Mouse (Mus musculus) left cerebral cortex, postnatal 10 days (tissue): ENCODE measurements around the gene Tmem121. TPM values are rescaled to one million over a fixed set of nuclear protein-coding genes. Genes with fewer than 3 reads are reported as not detected.
"Not testable (repeated sequence)": the region's sequence is repeated elsewhere in the genome, so short reads cannot be mapped to it uniquely, and the experiment has no call there.

Experiments
- DNase-seq, 2 experiments: peaks; one replicate each; pipeline ENCODE4 v3.0.0; 2021 to 2022; ENCODE audit warnings: low spot score in 2 of 2, mixed read lengths in 1 of 2; ENCODE audit errors: extremely low spot score in 1 of 2
- intact Hi-C: fragments of 180-260 bp; cut with DNase I; formaldehyde crosslinking; loops from one replicate; pipeline ENCODE4 v1.15.1; 2025
- total RNA-seq, 2 experiments: library from RNA; stranded (reverse); gene quantifications; 2 replicates each; pipeline ENCODE4 v1.2.3; 2021

Gene Tmem121
- total RNA-seq, 2 experiments from 2014 or later: 35.0 to 39.1 TPM

GRCm38 (mm10) chr12:113231551-113232263 lies 46.0 kb downstream of the Tmem121 start:
- DNase-seq, intact Hi-C loops: not testable (repeated sequence)

GRCm38 (mm10) chr12:113232264-113232750 lies 46.6 kb downstream of the Tmem121 start:
- intact Hi-C loops, DNase-seq: not testable (repeated sequence)

Other genes starting within 250 kb of the Tmem121 start
- 10 to 100 TPM; 11.8 to 13.2 TPM for gene Nudt14, start 243.8 kb upstream of the Tmem121 start, total RNA-seq
- gene Btbd6, start 209.4 kb upstream of the Tmem121 start, total RNA-seq: 10 to 100 TPM; 61.0 to 61.9 TPM
- 10 to 100 TPM; 53.8 to 54.2 TPM for gene Brf1, start 185.2 kb upstream of the Tmem121 start, total RNA-seq
- gene Pacs2, start 171.4 kb upstream of the Tmem121 start, total RNA-seq: 100 to 1,000 TPM; 126 to 128 TPM
- gene Tex22, start 111.4 kb upstream of the Tmem121 start, total RNA-seq: under 1 TPM; 0.41 to 0.73 TPM
- 10 to 100 TPM; 87.1 to 89.1 TPM for gene Mta1, start 87.7 kb upstream of the Tmem121 start, total RNA-seq
- gene Crip2, start 45.7 kb upstream of the Tmem121 start, total RNA-seq: 100 to 1,000 TPM; 220 to 253 TPM
- 10 to 100 TPM; 12.4 to 12.6 TPM for gene Crip1, start 39.6 kb upstream of the Tmem121 start, total RNA-seq
- gene Tedc1, start 29.5 kb upstream of the Tmem121 start, total RNA-seq: 1 to 10 TPM; 3.7 TPM